Mouse (Mus musculus): ENCODE data around the gene 2310061I04Rik. TPM values are rescaled to one million over a fixed set of nuclear protein-coding genes. Genes with fewer than 3 reads are reported as not detected.
A peak's percentile ranks its signal among the peaks of the same experiment; 100 is the strongest.

The 2310061I04Rik gene
- polyA plus RNA-seq, 1 experiment: 6.9 TPM

- Histone ChIP-seq H3K36me3 (ENCODE audit: control insufficient read depth) (peaks cover 88% of the 10 kb centered on the region), H3K4me3 (replicated peaks) (no peak overlapping the region)
- TF ChIP-seq TAL1 (IDR thresholded peaks at IDR 0.05; ENCODE audit: low read length) (no peak), GATA1 (IDR thresholded peaks at IDR 0.05; ENCODE audit: low read length) (no peak)
Observed at GRCm38 (mm10) chr17:35923281-35923680, 26.1 kb upstream of the 2310061I04Rik start.

GRCm38 (mm10) chr17:35922566-35922965, 25.3 kb upstream of the 2310061I04Rik start:
- H3K4me3 ChIP-seq (replicated peaks): no peak overlapping the region
- TF ChIP-seq GATA1 (IDR thresholded peaks at IDR 0.05; ENCODE audit: low read length): no peak
- TF ChIP-seq TAL1 (IDR thresholded peaks at IDR 0.05; ENCODE audit: low read length): no peak
- H3K4me1 ChIP-seq (ENCODE audit: control insufficient read depth): peaks cover 80% of the 10 kb centered on the region
- H3K36me3 ChIP-seq (ENCODE audit: control insufficient read depth): peaks cover 87% of the 10 kb centered on the region
- H3K9me3 ChIP-seq (ENCODE audit: control insufficient read depth, low read length): no peaks in the 10 kb centered on the region
- H3K27me3 ChIP-seq (ENCODE audit: control insufficient read depth): no peaks in the 10 kb centered on the region

More at GRCm38 (mm10) chr17:35923281-35923680, 26.1 kb upstream of the 2310061I04Rik start:
- no peaks in the 10 kb centered on the region for H3K9me3 ChIP-seq (ENCODE audit: control insufficient read depth, low read length)
- H3K27me3 ChIP-seq (ENCODE audit: control insufficient read depth): no peaks in the 10 kb centered on the region
- peaks cover 82% of the 10 kb centered on the region for H3K4me1 ChIP-seq (ENCODE audit: control insufficient read depth)

GRCm38 (mm10) chr17:35921710-35922109, 24.5 kb upstream of the 2310061I04Rik start:
- Histone ChIP-seq H3K36me3 (ENCODE audit: control insufficient read depth) (peaks cover 86% of the 10 kb centered on the region), H3K4me3 (replicated peaks) (no peak overlapping the region), H3K4me1 (ENCODE audit: control insufficient read depth) (peaks cover 72% of the 10 kb centered on the region), H3K9me3 (ENCODE audit: control insufficient read depth, low read length) (no peaks in the 10 kb centered on the region), H3K27me3 (ENCODE audit: control insufficient read depth) (no peaks in the 10 kb centered on the region)
- no peak for TF ChIP-seq GATA1 (IDR thresholded peaks at IDR 0.05; ENCODE audit: low read length)

GRCm38 (mm10) chr17:35920862-35921562, 23.8 kb upstream of the 2310061I04Rik start:
- peaks cover 79% of the 10 kb centered on the region for H3K36me3 ChIP-seq (ENCODE audit: control insufficient read depth)

GRCm38 (mm10) chr17:35920384-35920783, 23.2 kb upstream of the 2310061I04Rik start:
- H3K36me3 ChIP-seq (ENCODE audit: control insufficient read depth): peaks cover 73% of the 10 kb centered on the region
- H3K9me3 ChIP-seq (ENCODE audit: control insufficient read depth, low read length): no peaks in the 10 kb centered on the region
- no peaks in the 10 kb centered on the region for H3K27me3 ChIP-seq (ENCODE audit: control insufficient read depth)
- TF ChIP-seq GATA1 (IDR thresholded peaks at IDR 0.05; ENCODE audit: low read length): no peak
- no peak for TF ChIP-seq TAL1 (IDR thresholded peaks at IDR 0.05; ENCODE audit: low read length)
- peaks cover 66% of the 10 kb centered on the region for H3K4me1 ChIP-seq (ENCODE audit: control insufficient read depth)
- peak overlapping the region; percentile 73 for H3K4me3 ChIP-seq (replicated peaks)

More at GRCm38 (mm10) chr17:35920862-35921562, 23.8 kb upstream of the 2310061I04Rik start:
- TF ChIP-seq GATA1 (IDR thresholded peaks at IDR 0.05; ENCODE audit: low read length) (no peak), TAL1 (IDR thresholded peaks at IDR 0.05; ENCODE audit: low read length) (no peak)
- Histone ChIP-seq H3K4me3 (replicated peaks) (no peak overlapping the region), H3K27me3 (ENCODE audit: control insufficient read depth) (no peaks in the 10 kb centered on the region), H3K9me3 (ENCODE audit: control insufficient read depth, low read length) (no peaks in the 10 kb centered on the region), H3K4me1 (ENCODE audit: control insufficient read depth) (peaks cover 66% of the 10 kb centered on the region)

GRCm38 (mm10) chr17:35919864-35920301, 22.7 kb upstream of the 2310061I04Rik start:
- TF ChIP-seq GATA1 (IDR thresholded peaks at IDR 0.05; ENCODE audit: low read length): peak; percentile 48
- TF ChIP-seq TAL1 (IDR thresholded peaks at IDR 0.05; ENCODE audit: low read length): peak; percentile 28; the same call in 1 of the 3 replicates
- Histone ChIP-seq H3K36me3 (ENCODE audit: control insufficient read depth) (peaks cover 68% of the 10 kb centered on the region), H3K4me1 (ENCODE audit: control insufficient read depth) (peaks cover 64% of the 10 kb centered on the region), H3K4me3 (replicated peaks) (peak overlapping the region; percentile 73), H3K27me3 (ENCODE audit: control insufficient read depth) (no peaks in the 10 kb centered on the region), H3K9me3 (ENCODE audit: control insufficient read depth, low read length) (no peaks in the 10 kb centered on the region)

- TF ChIP-seq GATA1 (IDR thresholded peaks at IDR 0.05; ENCODE audit: low read length) (peak; percentile 19; the same call in 1 of the 2 replicates), TAL1 (IDR thresholded peaks at IDR 0.05; ENCODE audit: low read length) (0 out of 3 replicates have a peak, but pooled peaks have one; percentile 19)
- Histone ChIP-seq H3K36me3 (ENCODE audit: control insufficient read depth) (peaks cover 67% of the 10 kb centered on the region), H3K4me3 (replicated peaks) (peak overlapping the region; percentile 73), H3K4me1 (ENCODE audit: control insufficient read depth) (peaks cover 64% of the 10 kb centered on the region), H3K9me3 (ENCODE audit: control insufficient read depth, low read length) (no peaks in the 10 kb centered on the region), H3K27me3 (ENCODE audit: control insufficient read depth) (no peaks in the 10 kb centered on the region)
Observed at GRCm38 (mm10) chr17:35919060-35919715, 22.0 kb upstream of the 2310061I04Rik start.

GRCm38 (mm10) chr17:35918276-35919059, 21.2 kb upstream of the 2310061I04Rik start:
- Histone ChIP-seq H3K27me3 (ENCODE audit: control insufficient read depth) (no peaks in the 10 kb centered on the region), H3K4me1 (ENCODE audit: control insufficient read depth) (peaks cover 62% of the 10 kb centered on the region), H3K36me3 (ENCODE audit: control insufficient read depth) (peaks cover 66% of the 10 kb centered on the region), H3K4me3 (replicated peaks) (peak overlapping the region; percentile 73), H3K9me3 (ENCODE audit: control insufficient read depth, low read length) (no peaks in the 10 kb centered on the region)
- TF ChIP-seq GATA1 (IDR thresholded peaks at IDR 0.05; ENCODE audit: low read length) (no peak), TAL1 (IDR thresholded peaks at IDR 0.05; ENCODE audit: low read length) (no peak)
